Mouse (Mus musculus) ES-Bruce4 (cell line): Measurements from ENCODE around the gene Dpf3.

Source experiments
- CTCF ChIP-seq: IDR thresholded peaks from one replicate; pipeline ENCODE4 v1.8.1; 2011; ENCODE audit warnings: low read depth, low read length
- EP300 ChIP-seq: IDR thresholded peaks from 2 replicates; pipeline ENCODE4 v1.6.1; 2011; ENCODE audit warnings: low read depth, low read length; ENCODE audit not compliant: insufficient read depth

GRCm38 (mm10) chr12:83349736-83350135 is 137.8 kb downstream of the Dpf3 start:
- TF ChIP-seq CTCF (no peak), EP300 (no peak)
